Mouse (Mus musculus) C2C12 (cell line): ENCODE results near the gene Hist1h3f.

Experiments
- CEBPB ChIP-seq: IDR thresholded peaks from one replicate; pipeline ENCODE4 v1.6.1; 2011; ENCODE audit warnings: low read depth, mild to moderate bottlenecking, control low read depth, moderate library complexity
- CTCF ChIP-seq: IDR thresholded peaks from one replicate; pipeline ENCODE4 v1.5.1; 2011; ENCODE audit not compliant: control insufficient read depth, insufficient read depth, insufficient read length
- FOSL1 ChIP-seq: IDR thresholded peaks from one replicate; pipeline ENCODE4 v1.8.0; 2011; ENCODE audit warnings: mild to moderate bottlenecking, low read length; ENCODE audit not compliant: poor library complexity, insufficient read depth, severe bottlenecking
- MAX ChIP-seq: IDR thresholded peaks from one replicate; pipeline ENCODE4 v1.6.1; 2011; ENCODE audit warnings: mild to moderate bottlenecking, control low read depth
- MYOD1 ChIP-seq: IDR thresholded peaks from one replicate; pipeline ENCODE4 v1.6.1; 2011; ENCODE audit warnings: low read depth; ENCODE audit not compliant: control insufficient read depth, insufficient read length
- MYOG ChIP-seq: IDR thresholded peaks from one replicate; pipeline ENCODE4 v1.6.1; 2011; ENCODE audit not compliant: control insufficient read depth, insufficient read length; ENCODE audit errors: extremely low read depth
- USF1 ChIP-seq: IDR thresholded peaks from one replicate; pipeline ENCODE4 v1.6.1; 2011; ENCODE audit warnings: low read depth, mild to moderate bottlenecking, control low read depth, moderate library complexity

DNA sequence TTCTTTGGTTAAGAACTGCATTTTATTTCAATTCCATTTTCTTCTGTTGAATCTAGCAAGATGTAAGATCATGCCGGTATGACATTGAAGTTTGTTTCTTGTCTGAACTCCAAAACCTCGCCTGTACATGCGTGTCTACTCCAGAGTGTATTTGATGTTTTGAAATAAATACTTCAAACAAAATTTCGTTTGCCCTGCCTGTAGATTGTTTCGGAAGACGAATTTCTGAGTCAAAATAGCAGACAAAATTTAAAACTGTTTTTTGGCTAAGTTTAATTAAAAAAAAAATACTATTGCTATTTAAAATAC lies 25.6 kb upstream of the Hist1h3f start:
- TF ChIP-seq CTCF (no peak), MAX (no peak), MYOG (no peak), USF1 (no peak), MYOD1 (no peak), CEBPB (no peak), FOSL1 (no peak)
